Mouse (Mus musculus) liver, adult 10 weeks (tissue): Measurements from ENCODE around the gene Gm379. TPM values are rescaled to one million over a fixed set of nuclear protein-coding genes. Genes with fewer than 3 reads are reported as not detected.

Experiments
- polyA plus RNA-seq: library from polyadenylated mRNA; stranded (reverse); fragments of 350-450 nt; fragmentation: Illumina TruSeq; extraction: RNeasy Lipid Tissue Mini Kit (QIAGEN cat#74804); gene quantifications from one replicate; pipeline ENCODE4 v1.2.3, GENCODE M21; 2014; ENCODE audit warnings: low read depth, low replicate concordance

Gm379 gene
- 0.98 TPM for polyA plus RNA-seq

DNA sequence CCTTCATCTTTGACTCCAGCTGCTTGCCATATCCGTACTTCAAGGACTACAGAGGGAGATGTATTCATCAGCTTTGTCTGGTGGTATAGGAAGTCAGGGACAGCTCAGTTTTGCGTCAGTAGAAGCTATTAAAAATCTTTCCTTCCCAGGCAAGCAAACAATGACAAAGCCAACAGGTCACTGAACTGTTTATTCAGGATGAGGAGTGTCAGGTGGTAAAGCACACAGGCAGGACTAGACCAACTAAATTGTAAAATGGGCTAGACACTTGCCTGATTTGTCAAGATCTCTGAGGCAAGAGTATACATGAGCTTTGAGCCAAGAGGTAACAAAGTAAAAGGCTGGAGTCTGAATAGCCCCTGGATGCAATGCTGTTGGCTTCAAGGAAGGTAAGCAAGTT is at the start of gene Gm379:
TSS of gene Gm379 (minus strand) at position 7 of the 400 bp plus-strand sequence.

Other genes starting within 250 kb of the Gm379 start
- 5.2 TPM for gene Brwd3, start 169.5 kb upstream of the Gm379 start, polyA plus RNA-seq